Mouse (Mus musculus): ENCODE results near the gene Atp5h.
A peak's percentile ranks its signal among the peaks of the same experiment; 100 is the strongest.

Atp5h gene

DNA sequence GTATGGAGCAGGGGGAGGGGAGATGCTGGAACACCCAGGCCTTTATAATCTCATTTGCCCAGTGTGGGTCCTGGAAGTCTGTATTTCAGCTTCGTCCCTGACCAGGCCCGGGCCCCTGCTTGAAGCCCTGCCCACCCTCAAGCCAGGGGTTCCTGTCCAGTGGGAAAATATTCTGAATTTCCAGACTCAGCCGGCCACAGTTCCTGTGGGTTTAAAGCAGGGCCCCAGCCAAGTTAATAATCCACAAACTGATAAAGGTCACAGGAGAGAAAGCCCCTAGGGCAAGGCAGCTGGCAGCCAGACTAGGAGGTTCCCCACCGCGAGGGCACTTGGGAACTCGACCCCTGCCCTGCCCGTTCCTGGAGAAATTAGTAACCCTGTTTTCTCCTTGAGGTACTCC is 29.2 kb upstream of the Atp5h start:
- H3K36me3 ChIP-seq (ENCODE audit: control insufficient read depth, insufficient read depth, low read length, poor library complexity, severe bottlenecking): no peaks in the 10 kb centered on the region
- DNase-seq (ENCODE audit: low read depth, low spot score): no peak
- no peaks in the 10 kb centered on the region for H3K27me3 ChIP-seq (ENCODE audit: control insufficient read depth, insufficient read depth, low read length, poor library complexity, severe bottlenecking)

DNA sequence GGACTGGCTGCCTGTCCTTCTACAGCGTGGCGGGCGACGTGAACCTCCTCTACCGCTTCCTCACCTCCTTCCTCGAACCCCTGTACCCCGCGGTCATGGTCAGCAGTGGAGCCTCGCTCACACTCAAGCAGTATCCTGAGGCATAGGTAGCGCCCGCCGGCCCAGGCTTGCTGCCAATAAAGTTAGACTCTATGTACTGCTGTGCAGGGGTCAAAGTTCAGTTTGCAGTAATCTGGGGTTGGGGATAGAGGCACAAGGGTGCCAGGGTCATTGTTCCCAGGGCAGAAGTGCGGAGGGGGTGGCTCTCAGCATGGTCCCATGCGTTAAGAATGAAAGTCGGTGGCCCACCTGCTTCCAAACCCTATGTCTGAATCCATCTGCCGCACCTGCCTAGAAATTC is 28.3 kb upstream of the Atp5h start:
- DNase-seq (ENCODE audit: low read depth, low spot score): no peak
- Histone ChIP-seq H3K36me3 (ENCODE audit: control insufficient read depth, insufficient read depth, low read length, poor library complexity, severe bottlenecking) (no peaks in the 10 kb centered on the region), H3K27me3 (ENCODE audit: control insufficient read depth, insufficient read depth, low read length, poor library complexity, severe bottlenecking) (no peaks in the 10 kb centered on the region)

DNA sequence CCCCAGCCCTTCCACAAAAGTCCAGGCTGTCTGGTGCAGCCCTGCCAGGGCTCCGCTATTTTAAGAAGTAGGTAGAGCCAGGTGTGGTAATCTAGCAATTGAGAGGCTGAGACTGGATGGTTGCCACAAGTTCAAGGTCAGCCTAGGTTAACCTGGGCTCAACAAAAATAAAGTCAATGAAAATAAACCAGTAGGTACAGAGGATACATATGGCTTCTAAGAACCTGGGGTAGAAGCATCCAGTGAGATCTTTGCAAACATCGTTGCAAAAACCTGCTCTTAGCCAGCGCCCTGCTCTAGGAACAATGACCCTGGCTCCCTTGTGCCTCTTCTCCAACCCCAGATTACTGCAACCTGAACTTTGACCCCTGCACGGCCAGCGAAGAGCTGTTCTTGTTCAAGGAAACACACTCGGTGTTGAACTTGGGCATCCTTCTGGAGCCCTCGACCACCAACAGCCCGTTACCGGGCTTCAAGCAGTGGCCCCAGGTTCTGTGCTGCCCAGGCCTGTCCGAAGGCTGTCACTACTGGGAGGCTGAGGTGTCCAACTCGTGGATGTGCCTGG is 27.6 kb upstream of the Atp5h start:
- no peak for DNase-seq (ENCODE audit: low read depth, low spot score)
- no peaks in the 10 kb centered on the region for H3K27me3 ChIP-seq (ENCODE audit: control insufficient read depth, insufficient read depth, low read length, poor library complexity, severe bottlenecking)
- H3K36me3 ChIP-seq (ENCODE audit: control insufficient read depth, insufficient read depth, low read length, poor library complexity, severe bottlenecking): no peaks in the 10 kb centered on the region

DNA sequence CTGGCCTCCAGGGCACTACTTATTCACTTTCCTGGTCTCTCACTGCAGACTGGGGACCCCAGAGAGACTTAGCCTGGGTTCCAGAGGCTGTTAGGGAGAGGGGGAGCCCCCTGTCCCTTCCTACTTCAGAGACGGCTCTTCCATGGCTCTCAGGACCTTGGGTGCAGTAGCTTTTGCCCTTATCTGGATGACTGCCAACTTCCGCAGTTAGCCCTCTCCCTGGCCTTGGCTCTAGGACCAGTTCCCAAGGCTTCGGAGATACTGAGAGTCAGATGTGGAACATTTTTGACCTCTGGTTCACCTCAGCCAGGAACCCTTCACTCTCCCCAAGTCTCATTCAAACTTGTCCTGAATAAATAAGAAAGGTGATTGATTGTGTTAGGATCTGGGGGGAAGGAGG is 27.1 kb upstream of the Atp5h start:
- DNase-seq (ENCODE audit: low read depth, low spot score): no peak
- Histone ChIP-seq H3K36me3 (ENCODE audit: control insufficient read depth, insufficient read depth, low read length, poor library complexity, severe bottlenecking) (no peaks in the 10 kb centered on the region), H3K27me3 (ENCODE audit: control insufficient read depth, insufficient read depth, low read length, poor library complexity, severe bottlenecking) (no peaks in the 10 kb centered on the region)

DNA sequence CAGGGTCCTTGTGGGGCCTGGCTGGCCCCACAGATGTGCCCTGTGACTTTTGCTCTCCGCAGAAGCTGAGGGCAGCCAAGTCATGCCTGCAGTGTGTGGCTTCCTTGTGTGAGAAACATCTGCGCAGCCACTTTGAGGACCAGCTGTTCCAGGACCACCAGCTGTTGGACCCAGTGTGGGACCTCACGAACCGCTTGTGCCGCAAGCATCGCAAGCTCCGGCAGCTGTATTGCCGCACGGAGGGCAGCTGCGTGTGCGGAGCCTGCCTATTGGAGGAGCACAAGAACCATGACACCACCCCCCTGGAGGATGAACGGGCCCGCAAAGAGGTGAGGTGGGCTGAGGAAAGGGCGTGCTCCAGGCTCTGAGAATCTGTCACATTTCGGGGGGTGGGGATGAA is 21.7 kb upstream of the Atp5h start:
- H3K36me3 ChIP-seq (ENCODE audit: control insufficient read depth, insufficient read depth, low read length, poor library complexity, severe bottlenecking): no peaks in the 10 kb centered on the region
- no peak for DNase-seq (ENCODE audit: low read depth, low spot score)
- H3K27me3 ChIP-seq (ENCODE audit: control insufficient read depth, insufficient read depth, low read length, poor library complexity, severe bottlenecking): no peaks in the 10 kb centered on the region

DNA sequence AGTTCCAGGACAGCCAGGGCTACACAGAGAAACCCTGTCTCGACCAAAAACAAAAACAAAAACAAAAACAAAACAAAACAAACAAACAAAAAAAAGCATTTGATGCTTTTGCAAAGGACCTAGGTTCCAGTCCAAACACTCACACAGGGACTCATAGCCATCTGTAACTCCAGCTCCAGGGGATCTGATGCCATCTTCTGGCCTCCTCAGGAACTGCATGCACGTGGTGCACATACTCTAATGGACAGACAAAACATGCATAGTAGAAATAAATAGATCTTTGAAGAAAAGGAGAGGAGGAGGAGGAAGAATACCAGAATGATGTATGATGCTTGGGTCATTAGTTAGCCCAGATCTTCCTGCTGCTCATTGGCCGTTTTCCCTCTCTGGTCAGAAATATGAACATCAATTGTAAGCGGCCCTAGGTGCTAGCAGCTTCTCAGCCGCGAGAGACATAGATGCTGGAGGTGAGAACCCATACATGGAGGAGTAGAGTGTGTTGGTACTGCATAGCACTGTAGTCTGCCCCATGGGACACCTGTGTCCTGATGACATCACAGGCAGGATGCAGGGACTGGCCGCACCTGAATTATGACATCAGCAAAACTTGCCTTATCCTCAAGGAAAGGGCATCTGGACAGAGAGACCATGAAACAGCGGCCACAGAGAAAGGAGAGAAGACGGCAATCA is 20.3 kb upstream of the Atp5h start, which contains the start of gene Trim80:
TSS of gene Trim80 (plus strand) at position 640 of the 690 bp plus-strand sequence.
- peak; percentile 21 for DNase-seq (ENCODE audit: low read depth, low spot score)
- Histone ChIP-seq H3K27me3 (ENCODE audit: control insufficient read depth, insufficient read depth, low read length, poor library complexity, severe bottlenecking) (no peaks in the 10 kb centered on the region), H3K36me3 (ENCODE audit: control insufficient read depth, insufficient read depth, low read length, poor library complexity, severe bottlenecking) (no peaks in the 10 kb centered on the region)

DNA sequence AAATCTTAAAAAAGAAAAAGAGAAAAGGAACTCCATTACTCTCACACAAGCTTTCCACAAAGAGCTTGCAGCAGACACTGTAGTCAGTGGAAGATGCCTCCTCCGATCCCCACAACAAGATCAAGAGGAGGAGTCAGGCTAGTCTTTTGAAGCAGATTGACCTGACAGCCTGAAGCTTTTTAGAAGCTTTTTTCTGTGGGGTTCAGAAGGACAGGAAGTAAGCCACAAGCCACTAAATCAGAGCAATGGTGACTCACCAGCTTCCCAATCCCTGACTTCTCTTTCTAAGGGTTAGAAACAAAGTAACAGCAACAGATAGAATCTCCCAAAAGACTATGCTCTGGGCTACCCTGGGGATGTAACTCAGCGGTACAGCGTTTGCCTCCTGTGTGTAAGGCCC is 19.6 kb upstream of the Atp5h start:
- H3K27me3 ChIP-seq (ENCODE audit: control insufficient read depth, insufficient read depth, low read length, poor library complexity, severe bottlenecking): no peaks in the 10 kb centered on the region
- no peak for DNase-seq (ENCODE audit: low read depth, low spot score)

DNA sequence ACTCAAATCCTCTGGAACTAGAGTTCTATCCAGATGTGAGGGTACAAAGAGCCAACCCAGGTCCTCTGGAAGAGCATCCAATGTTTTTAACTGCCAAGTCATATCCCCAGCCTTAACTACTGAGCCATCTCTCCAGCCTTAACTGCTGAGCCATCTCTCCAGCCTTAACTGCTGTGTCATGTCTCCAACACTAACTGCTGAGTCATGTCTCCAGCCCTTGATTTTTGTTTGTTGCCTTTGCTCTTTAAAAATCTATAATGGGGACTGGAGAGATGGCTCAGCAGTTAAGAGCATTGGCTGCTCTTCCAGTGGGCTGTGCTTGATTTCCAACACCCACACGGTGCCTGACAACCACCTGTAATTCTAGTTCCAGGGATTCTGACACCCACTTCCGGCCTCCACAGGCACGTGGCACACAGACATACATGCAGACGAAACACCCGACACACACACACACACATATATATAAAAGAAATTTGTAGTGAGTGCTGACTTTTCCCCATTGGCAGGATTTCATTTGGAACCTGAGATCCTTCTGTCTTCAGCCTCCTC is 17.9 kb upstream of the Atp5h start:
- no peak for DNase-seq (ENCODE audit: low read depth, low spot score)
- no peaks in the 10 kb centered on the region for H3K36me3 ChIP-seq (ENCODE audit: control insufficient read depth, insufficient read depth, low read length, poor library complexity, severe bottlenecking)
- H3K27me3 ChIP-seq (ENCODE audit: control insufficient read depth, insufficient read depth, low read length, poor library complexity, severe bottlenecking): no peaks in the 10 kb centered on the region

More for the DNA sequence above, 19.6 kb upstream of the Atp5h start:
- no peaks in the 10 kb centered on the region for H3K36me3 ChIP-seq (ENCODE audit: control insufficient read depth, insufficient read depth, low read length, poor library complexity, severe bottlenecking)

DNA sequence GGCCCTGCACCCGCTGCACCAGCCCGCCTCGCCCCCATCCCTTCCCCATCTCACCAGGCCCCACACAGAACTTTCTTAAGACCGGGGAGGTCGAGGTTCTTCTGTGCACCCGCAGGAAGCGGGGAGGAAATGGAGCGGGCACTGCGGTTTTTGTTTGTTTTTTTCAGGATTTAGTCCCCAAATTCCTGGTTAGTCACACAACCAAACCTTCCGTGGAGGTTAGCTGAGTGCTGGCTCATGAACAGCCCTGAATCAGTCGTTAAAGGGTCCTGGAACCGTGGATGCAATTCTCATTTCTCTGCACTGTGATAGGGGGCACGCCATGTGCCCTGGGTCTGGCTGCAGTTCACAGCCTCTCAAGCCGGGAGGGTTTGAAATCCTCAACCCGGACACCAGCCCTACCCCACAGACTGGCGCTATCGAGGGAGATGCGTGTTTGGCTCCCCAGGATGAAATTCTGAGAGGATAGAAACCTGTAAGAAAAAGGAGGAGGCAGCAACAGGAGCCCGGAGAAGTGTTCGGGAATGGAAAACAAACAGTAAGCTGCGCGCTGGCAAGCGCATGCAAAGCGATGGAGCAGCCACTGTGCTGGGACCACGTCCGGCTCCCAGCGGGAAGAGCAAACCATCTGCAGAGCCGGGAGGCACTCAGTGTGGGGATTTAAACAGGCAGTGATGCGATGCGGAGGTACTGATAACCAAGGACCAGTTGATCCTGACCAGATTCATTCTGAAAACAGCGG is 16.0 kb upstream of the Atp5h start:
- Histone ChIP-seq H3K27me3 (ENCODE audit: control insufficient read depth, insufficient read depth, low read length, poor library complexity, severe bottlenecking) (no peaks in the 10 kb centered on the region), H3K36me3 (ENCODE audit: control insufficient read depth, insufficient read depth, low read length, poor library complexity, severe bottlenecking) (peaks cover 2% of the 10 kb centered on the region; the same call in 1 of the 2 replicates)
- no peak for DNase-seq (ENCODE audit: low read depth, low spot score)

DNA sequence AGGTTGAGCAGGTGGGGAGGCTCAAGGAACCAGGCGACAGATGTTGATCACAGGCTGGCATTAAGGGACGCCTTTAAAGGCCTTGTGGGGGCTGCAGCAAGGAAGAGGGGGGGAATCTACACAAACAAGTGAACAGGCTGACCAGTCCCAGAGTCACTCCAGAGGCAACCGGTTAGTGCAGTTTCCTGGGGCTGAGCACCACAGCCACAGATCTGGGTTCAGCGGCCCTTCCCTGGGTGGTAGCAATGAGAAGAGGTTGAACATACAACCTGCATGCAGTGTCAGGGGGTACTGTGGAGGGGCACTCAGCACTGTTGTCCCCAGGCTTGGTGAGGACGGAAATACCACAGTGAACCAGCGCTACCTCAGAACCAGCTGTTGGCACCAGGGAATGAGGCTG is 13.6 kb upstream of the Atp5h start:
- DNase-seq (ENCODE audit: low read depth, low spot score): no peak
- Histone ChIP-seq H3K27me3 (ENCODE audit: control insufficient read depth, insufficient read depth, low read length, poor library complexity, severe bottlenecking) (no peaks in the 10 kb centered on the region), H3K36me3 (ENCODE audit: control insufficient read depth, insufficient read depth, low read length, poor library complexity, severe bottlenecking) (peaks cover 4% of the 10 kb centered on the region; the same call in 1 of the 2 replicates)

DNA sequence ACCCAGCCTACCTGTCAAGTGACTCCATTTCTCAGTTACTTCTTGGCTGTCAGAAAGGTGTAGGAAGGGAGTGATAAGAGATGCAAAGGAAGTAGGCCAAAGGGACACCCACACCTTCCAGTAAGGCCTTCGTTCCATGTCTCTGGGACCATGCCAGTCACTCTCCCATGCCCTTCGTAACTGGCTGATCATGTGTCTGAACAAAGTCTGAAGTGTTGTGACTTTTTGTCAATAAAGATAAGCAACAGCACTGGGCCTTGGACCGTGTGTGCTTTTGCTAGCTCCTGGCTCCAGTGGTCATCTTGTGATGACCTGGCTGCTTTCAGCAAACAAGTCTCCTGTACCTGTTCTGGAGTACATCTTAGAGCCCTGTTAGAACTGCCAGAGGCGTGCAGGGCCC is 13.1 kb upstream of the Atp5h start:
- no peak for DNase-seq (ENCODE audit: low read depth, low spot score)
- peaks cover 4% of the 10 kb centered on the region; the same call in 1 of the 2 replicates for H3K36me3 ChIP-seq (ENCODE audit: control insufficient read depth, insufficient read depth, low read length, poor library complexity, severe bottlenecking)

DNA sequence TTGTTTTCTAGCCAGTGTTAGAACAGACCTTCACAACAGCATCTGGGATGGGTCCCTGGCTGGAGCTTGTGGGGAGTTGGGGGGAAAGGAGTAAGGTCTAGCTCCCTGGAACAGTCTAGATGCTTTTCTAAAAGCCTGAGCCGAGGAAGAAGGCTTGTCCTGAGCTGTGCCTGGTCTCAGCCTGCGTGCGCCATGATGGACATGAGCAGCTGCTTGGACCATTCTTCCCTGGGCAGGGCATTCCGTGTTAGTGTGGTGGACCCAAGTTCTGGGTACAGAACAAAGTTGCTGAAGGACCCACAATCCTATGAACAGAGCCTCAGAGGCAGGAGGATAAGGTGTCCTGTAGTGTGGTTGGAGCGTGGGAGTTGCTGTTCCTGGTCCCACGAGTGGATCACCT is 10.8 kb upstream of the Atp5h start:
- peaks cover 4% of the 10 kb centered on the region for H3K36me3 ChIP-seq (ENCODE audit: control insufficient read depth, insufficient read depth, low read length, poor library complexity, severe bottlenecking)
- DNase-seq (ENCODE audit: low read depth, low spot score): no peak
- no peaks in the 10 kb centered on the region for H3K27me3 ChIP-seq (ENCODE audit: control insufficient read depth, insufficient read depth, low read length, poor library complexity, severe bottlenecking)

More for the DNA sequence above, 13.1 kb upstream of the Atp5h start:
- H3K27me3 ChIP-seq (ENCODE audit: control insufficient read depth, insufficient read depth, low read length, poor library complexity, severe bottlenecking): no peaks in the 10 kb centered on the region

DNA sequence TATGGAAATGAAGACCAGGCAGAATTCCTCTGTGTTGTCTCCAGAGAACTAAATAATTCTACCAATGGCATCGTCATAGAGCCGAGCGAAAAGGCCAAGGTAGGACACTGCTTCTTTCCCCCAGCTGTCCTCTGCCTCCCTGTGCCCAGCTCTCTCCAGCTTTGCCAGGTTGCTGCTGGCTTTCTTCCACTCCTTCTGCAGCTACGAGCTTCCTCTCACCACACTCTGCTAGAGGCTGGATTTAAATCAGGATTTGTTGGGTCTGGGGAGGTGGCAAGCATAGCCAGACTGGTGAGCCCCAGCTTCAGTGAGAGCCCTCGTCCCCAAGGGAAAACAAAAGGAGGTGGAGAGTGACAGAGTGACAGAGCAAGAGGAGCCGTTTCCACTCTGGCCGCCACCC is 9.5 kb upstream of the Atp5h start:
- no peak for DNase-seq (ENCODE audit: low read depth, low spot score)
- Histone ChIP-seq H3K27me3 (ENCODE audit: control insufficient read depth, insufficient read depth, low read length, poor library complexity, severe bottlenecking) (no peaks in the 10 kb centered on the region), H3K36me3 (ENCODE audit: control insufficient read depth, insufficient read depth, low read length, poor library complexity, severe bottlenecking) (peaks cover 4% of the 10 kb centered on the region)

DNA sequence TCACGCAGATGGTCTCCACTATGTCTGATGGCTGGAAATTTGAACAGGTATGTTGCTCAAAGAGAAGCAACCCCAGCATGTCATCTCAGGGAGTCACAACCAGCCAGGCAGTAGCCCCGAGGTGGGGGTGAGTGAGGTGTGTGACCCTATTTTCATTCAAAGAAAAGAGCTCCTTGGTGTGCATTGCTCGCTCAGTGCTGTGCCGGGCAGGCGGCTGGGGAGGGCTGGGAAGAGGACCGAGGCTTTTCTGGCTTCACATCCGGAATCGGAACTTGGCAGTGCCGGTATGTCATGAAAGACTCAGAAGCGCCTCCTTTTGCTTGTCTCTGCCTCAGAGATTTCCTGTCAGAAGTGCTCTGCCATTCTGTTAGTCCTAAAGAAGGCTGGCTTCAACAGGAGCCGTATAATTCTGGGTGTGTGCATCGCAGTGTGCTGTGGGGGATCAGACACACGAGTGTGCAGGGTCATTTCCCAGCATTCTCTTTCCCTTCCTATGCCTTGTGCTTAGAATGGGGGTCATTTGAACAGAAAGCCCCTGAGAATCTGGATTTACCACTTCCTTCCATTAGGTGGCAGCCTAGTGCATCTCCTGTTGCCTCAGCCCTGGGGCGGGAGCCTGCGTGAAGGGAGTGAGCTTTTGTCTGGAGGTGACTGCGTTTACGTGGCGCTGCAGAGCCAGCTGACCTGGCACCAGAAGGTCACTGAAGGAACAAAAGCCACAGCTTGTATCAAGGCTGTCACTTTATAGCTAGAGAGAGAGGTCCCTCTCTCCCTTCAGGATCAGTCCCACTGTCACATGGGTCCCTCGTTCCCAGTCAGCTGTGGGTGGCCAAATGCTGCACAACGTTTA is 7.9 kb upstream of the Atp5h start:
- peak; percentile 77 for DNase-seq (ENCODE audit: low read depth, low spot score)

More for the DNA sequence above, 7.9 kb upstream of the Atp5h start:
- Histone ChIP-seq H3K27me3 (ENCODE audit: control insufficient read depth, insufficient read depth, low read length, poor library complexity, severe bottlenecking) (no peaks in the 10 kb centered on the region), H3K36me3 (ENCODE audit: control insufficient read depth, insufficient read depth, low read length, poor library complexity, severe bottlenecking) (peaks cover 4% of the 10 kb centered on the region)

Data from splenic B cell, adult 2 months (primary cell).